Mouse (Mus musculus): ENCODE results near the gene Rab1b. TPM values are rescaled to one million over a fixed set of nuclear protein-coding genes. Genes with fewer than 3 reads are reported as not detected.

Gene Rab1b
- polyA plus RNA-seq, 1 experiment from 2014 or later = 261 TPM

DNA sequence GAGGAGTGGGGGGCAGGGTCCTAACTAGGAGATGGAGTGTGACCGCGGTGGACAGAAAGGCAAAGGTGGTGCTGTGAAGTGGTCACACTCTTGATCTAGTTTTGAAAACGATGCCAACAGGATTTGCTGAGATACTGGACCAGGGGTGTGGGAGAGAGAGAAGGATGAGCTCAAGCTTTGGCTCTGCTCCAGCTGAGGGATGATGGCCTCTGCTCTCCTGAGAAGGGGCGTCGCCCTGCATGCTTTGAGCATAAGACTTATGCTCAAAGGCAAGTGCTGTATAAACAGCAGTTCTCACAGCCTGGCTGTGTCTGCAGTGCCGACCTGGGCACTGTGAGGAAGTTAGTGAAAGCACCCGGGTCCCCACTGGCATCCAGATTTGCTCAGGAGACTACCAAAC is 41.8 kb downstream of the Rab1b start:
- H3K27me3 ChIP-seq (ENCODE audit: insufficient read depth, poor library complexity, severe bottlenecking) = peaks cover 28% of the 10 kb centered on the region
- H3K36me3 ChIP-seq = no peaks in the 10 kb centered on the region
- no peak overlapping the region for H3K4me3 ChIP-seq
- peaks cover 58% of the 10 kb centered on the region for H3K4me1 ChIP-seq
- DNase-seq (ENCODE audit: low spot score) = no peak
- H3K27ac ChIP-seq = peak overlapping the region; percentile 42
- no peaks in the 10 kb centered on the region for H3K9me3 ChIP-seq
- 65% methylated on average over 7 of the region's 7 CpGs for WGBS

DNA sequence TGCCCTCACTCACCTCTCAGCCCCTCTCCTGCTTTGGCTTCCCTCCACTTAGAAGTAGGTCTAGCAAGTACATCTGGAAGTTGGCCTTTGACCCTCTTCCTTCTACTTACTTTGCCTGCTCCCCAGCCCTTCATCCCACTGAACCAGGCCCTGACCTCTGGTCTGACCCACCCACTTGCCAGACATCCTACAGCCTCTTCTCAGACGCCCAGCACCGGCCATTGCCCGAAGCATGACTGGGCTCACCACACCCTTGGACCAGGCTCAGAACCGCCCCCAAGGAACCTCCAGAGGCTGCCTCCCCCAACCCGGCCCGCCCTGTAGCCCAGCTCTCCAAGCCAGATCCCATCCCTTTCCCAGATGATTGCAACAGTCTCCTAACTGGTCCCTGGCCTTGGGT is 44.4 kb downstream of the Rab1b start:
- no peak overlapping the region for H3K4me3 ChIP-seq
- 66% methylated on average over 6 of the region's 6 CpGs for WGBS
- H3K27ac ChIP-seq = 0 out of 2 replicates have a peak overlapping the region, but pooled peaks have one; percentile 2
- H3K4me1 ChIP-seq = peaks cover 57% of the 10 kb centered on the region
- H3K27me3 ChIP-seq (ENCODE audit: insufficient read depth, poor library complexity, severe bottlenecking) = peaks cover 8% of the 10 kb centered on the region
- DNase-seq (ENCODE audit: low spot score) = no peak
- H3K36me3 ChIP-seq = no peaks in the 10 kb centered on the region
- H3K9me3 ChIP-seq = no peaks in the 10 kb centered on the region

DNA sequence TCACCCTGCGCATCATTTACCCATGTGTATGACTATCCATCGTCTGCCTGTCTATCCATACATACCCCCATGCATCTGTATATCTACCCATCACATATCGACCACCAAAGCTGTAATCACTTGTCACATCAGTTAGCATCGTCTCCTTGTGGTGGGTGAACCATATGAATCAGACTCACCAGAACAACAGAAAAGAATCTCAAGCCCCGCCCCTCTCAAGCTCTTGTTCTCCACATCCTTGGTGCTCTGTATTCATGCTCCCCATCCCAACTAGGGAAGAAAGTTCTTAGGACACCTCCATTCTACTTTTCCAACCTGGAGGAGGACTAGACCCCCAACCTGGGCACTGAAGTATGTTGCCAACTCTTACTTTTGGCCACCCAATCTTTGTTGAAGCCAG is 44.8 kb downstream of the Rab1b start:
- 82% methylated on average over 5 of the region's 5 CpGs for WGBS
- 0 out of 2 replicates have a peak overlapping the region, but pooled peaks have one; percentile 2 for H3K27ac ChIP-seq
- no peak overlapping the region for H3K4me3 ChIP-seq
- H3K27me3 ChIP-seq (ENCODE audit: insufficient read depth, poor library complexity, severe bottlenecking) = peaks cover 10% of the 10 kb centered on the region; the same call in 1 of the 2 replicates
- no peaks in the 10 kb centered on the region for H3K36me3 ChIP-seq
- no peak for DNase-seq (ENCODE audit: low spot score)
- H3K9me3 ChIP-seq = no peaks in the 10 kb centered on the region
- H3K4me1 ChIP-seq = peaks cover 54% of the 10 kb centered on the region

DNA sequence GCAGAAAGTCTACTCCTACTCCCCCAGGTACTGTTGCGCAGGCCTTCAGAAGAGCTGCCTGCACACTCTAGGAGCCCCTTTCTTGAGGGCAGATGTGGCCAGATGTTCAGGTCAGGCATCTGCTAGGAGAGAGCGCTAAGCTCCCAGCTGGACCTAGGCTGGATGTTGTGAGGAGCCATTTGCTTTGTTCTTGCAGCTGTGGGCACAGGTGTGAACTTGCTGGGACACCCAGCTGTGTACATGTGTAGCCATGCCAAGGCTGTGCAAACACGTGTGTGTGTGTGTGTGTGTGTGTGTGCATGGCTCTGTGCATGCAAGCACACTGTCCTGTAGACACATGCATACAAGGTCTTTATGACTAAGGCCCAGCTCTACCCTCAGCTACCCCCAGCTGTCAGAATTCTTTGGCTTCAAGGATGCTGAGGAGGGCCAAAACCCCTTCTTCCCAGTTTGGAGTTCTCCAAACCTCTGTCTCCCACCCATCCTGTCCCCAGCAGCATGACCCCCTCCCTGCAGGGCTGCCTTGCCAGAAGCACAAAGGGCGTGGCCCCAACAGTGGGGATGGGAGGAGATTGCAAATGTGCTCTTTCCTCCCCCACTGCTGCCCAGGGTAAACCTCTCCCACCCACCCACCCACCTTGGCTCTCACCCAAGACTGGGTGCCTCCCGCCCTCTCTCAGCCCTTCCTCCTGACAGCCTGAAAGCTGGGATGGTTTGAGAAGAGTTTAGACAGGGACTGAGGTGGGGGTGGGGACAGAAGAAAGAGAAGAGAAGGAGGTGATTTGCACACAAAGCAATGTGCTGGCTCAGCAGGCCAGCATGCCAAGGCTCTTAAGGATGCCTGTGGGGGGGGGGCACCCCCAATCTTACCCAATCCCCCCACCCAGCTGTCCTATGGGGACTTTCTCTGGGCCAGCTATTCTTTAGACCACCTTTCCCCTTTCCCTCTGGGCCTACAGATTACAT is 46.2 kb downstream of the Rab1b start:
- H3K36me3 ChIP-seq = no peaks in the 10 kb centered on the region
- no peak for DNase-seq (ENCODE audit: low spot score)
- H3K27ac ChIP-seq = peak overlapping the region; percentile 85
- no peak overlapping the region for H3K4me3 ChIP-seq
- whole genome bisulfite sequencing = 40% methylated on average over 5 of the region's 5 CpGs
- peaks cover 60% of the 10 kb centered on the region for H3K4me1 ChIP-seq
- no peaks in the 10 kb centered on the region for H3K9me3 ChIP-seq
- peaks cover 10% of the 10 kb centered on the region; the same call in 1 of the 2 replicates for H3K27me3 ChIP-seq (ENCODE audit: insufficient read depth, poor library complexity, severe bottlenecking)

DNA sequence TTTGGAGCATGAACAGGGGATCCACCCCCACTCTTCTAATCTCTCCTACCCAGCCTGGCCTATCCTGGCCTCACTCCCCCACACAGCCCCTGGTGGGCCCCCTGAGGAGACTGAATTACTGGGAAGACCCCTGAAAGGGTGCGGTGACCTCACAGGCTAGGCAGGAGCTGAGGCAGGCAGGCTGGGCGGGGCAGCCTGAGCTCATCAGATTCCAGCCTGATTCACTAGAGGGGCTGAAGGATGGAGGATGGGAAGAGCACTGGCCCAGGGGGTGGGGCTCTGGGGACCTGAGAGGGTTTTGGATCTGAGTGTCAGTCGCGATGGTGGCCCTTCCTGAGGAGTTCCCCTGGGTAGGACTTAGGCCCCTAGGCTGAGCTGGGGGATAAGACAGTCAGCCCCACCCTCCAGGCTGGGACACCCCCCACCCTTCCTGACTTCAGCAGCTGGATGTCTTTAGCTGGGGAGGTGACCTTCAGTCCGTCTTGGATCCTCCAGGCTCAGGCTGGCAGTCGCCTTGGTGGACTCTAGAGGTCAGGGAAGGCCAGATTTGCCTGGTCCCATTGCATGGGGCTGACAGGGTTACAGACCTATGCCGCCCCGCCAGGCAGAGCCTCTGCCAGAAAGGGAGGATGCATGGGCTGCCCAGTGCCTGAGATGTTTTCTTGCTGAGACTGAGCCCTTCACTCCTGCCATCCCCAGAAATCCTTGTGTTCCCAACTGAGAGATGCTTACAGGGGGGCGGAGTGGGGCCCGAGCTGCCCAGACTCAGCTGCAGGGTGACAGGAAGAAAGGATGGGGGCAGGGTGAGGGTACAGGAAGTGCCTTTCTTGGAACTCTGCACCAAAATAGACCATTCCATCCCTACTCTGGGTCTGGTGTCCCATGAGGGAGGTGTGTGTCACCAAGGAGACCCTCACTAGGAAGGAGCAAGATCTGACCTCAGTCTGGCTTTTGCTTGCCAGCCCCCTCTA is 47.8 kb downstream of the Rab1b start:
- Histone ChIP-seq H3K4me1 (peaks cover 60% of the 10 kb centered on the region), H3K36me3 (no peaks in the 10 kb centered on the region), H3K27ac (peak overlapping the region; percentile 85), H3K27me3 (ENCODE audit: insufficient read depth, poor library complexity, severe bottlenecking) (peaks cover 24% of the 10 kb centered on the region), H3K4me3 (peak overlapping the region; percentile 15), H3K9me3 (no peaks in the 10 kb centered on the region)
- 9% methylated on average over 10 of the region's 10 CpGs for WGBS
- peak; percentile 84 for DNase-seq (ENCODE audit: low spot score)

DNA sequence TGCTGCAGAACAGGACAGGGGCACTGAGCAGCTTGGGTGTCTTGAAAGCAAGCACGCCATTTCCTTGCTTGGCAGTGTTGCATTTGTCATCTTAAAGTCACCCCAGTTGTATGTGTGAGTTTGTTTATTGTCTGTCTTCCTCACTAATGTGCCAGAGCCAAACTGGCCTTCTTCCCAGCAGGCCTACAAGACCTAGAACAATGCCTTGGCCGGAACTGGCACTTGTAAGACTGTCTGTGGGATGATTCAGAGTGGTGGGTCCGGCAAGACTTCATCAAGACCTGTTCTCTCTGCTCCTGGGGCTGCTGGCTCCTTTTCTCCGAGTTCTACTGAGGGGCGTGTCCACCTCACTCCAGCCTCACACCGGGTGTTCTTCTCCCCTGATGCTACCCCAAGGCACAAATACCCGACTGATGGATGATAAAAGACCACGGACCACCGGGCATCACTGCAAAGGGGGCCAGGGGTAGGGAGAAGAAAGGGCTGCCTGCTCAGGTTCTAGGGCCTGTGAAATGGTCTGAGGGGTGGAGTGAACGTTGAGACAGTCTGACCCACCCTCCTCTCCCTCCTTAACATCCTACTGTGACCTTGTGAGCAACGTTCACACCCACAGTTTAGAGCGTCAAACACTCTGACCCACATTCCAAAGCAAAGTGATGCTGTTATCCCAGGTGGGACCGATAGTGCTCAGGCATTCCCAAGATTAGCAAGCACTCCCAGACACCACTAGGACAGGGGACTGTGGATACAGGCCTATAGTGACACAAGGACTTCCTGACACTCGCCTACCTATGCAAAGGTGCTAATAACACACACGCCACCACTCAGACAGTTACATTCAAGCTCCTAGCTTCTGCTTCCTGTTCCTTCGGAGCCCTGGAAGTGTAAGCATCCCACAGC is 48.7 kb downstream of the Rab1b start:
- H3K27ac ChIP-seq = peak overlapping the region; percentile 85
- WGBS = 20% methylated on average over 16 of the region's 16 CpGs

DNA sequence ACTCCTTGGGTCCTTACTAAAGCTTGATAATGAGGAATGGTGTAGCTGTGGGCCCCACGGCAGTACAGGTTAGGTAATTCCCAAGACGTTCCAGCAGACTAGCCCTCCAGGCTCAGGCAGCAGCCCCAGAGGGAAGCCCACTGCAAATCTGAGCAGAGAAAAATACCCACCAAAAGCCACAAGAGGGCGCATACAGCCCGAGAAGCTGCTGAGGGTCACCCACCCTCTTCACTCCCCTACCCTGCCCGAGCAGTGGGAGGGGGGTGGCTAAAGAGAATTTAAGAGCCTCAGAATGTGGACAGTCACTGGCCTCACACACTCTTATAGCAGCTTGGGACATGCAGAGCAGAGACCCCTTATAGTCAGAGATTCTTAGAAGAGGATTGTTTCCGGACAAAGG is 50.6 kb downstream of the Rab1b start:
- no peak overlapping the region for H3K4me3 ChIP-seq
- H3K27ac ChIP-seq = peak overlapping the region; percentile 38; the same call in 1 of the 2 replicates
- peaks cover 52% of the 10 kb centered on the region for H3K27me3 ChIP-seq (ENCODE audit: insufficient read depth, poor library complexity, severe bottlenecking)
- no peak for DNase-seq (ENCODE audit: low spot score)
- H3K9me3 ChIP-seq = no peaks in the 10 kb centered on the region
- H3K36me3 ChIP-seq = peaks cover 8% of the 10 kb centered on the region; the same call in 1 of the 2 replicates
- peaks cover 69% of the 10 kb centered on the region for H3K4me1 ChIP-seq
- WGBS = 11% methylated on average over 6 of the region's 6 CpGs

More for the DNA sequence above, 48.7 kb downstream of the Rab1b start:
- peaks cover 62% of the 10 kb centered on the region for H3K4me1 ChIP-seq
- 0 out of 2 replicates have a peak overlapping the region, but pooled peaks have one; percentile 15 for H3K4me3 ChIP-seq
- peaks cover 5% of the 10 kb centered on the region; the same call in 1 of the 2 replicates for H3K36me3 ChIP-seq
- no peaks in the 10 kb centered on the region for H3K9me3 ChIP-seq
- H3K27me3 ChIP-seq (ENCODE audit: insufficient read depth, poor library complexity, severe bottlenecking) = peaks cover 34% of the 10 kb centered on the region
- no peak for DNase-seq (ENCODE audit: low spot score)

DNA sequence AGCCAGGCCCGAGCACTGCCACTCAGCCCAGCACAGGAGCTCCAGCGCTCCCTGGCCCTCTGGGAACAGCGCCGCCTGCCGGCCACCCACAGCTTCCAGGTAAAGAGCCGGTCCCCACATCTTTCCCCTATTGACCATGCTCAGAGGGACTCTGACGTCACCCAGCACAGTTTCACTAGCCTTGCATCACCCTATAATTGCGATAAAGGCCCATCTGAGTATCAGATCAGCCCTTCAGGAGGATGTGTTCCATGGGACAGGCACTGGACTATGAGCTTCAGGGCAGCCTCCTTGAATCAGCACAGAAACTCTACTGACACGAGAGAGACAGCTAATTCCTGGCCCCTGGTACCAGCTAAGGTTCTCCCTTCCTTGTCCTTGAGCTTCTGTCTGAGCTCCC is 53.0 kb downstream of the Rab1b start:
- DNase-seq (ENCODE audit: low spot score) = no peak
- Histone ChIP-seq H3K36me3 (peaks cover 15% of the 10 kb centered on the region), H3K4me3 (no peak overlapping the region), H3K27me3 (ENCODE audit: insufficient read depth, poor library complexity, severe bottlenecking) (peaks cover 66% of the 10 kb centered on the region), H3K9me3 (no peaks in the 10 kb centered on the region), H3K4me1 (peaks cover 69% of the 10 kb centered on the region), H3K27ac (no peak overlapping the region)
- WGBS = 23% methylated on average over 9 of the region's 9 CpGs

DNA sequence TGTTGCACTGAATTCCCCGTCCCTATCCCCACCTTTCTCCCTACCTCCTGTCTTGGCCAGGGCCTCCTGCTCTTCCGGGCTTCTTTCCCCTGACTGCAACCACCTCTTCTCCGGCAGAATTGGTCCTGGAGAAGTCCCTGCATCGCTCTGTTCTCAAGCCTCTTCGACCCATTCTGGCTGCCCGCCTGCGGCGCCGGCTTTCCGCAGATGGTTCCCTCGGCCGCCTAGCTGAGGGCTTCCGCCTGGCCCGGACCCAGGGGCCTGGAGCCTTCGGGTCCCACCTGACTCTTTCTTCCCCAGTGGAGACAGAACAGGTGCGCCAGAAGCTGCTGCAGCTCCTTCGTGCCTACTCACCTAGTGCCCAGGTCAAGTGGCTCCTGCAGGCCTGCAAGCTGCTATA is 54.0 kb downstream of the Rab1b start:
- Histone ChIP-seq H3K4me1 (peaks cover 62% of the 10 kb centered on the region), H3K27ac (no peak overlapping the region), H3K4me3 (no peak overlapping the region), H3K9me3 (no peaks in the 10 kb centered on the region), H3K27me3 (ENCODE audit: insufficient read depth, poor library complexity, severe bottlenecking) (peaks cover 66% of the 10 kb centered on the region), H3K36me3 (peaks cover 26% of the 10 kb centered on the region)
- DNase-seq (ENCODE audit: low spot score) = no peak
- 55% methylated on average over 17 of the region's 17 CpGs for WGBS

DNA sequence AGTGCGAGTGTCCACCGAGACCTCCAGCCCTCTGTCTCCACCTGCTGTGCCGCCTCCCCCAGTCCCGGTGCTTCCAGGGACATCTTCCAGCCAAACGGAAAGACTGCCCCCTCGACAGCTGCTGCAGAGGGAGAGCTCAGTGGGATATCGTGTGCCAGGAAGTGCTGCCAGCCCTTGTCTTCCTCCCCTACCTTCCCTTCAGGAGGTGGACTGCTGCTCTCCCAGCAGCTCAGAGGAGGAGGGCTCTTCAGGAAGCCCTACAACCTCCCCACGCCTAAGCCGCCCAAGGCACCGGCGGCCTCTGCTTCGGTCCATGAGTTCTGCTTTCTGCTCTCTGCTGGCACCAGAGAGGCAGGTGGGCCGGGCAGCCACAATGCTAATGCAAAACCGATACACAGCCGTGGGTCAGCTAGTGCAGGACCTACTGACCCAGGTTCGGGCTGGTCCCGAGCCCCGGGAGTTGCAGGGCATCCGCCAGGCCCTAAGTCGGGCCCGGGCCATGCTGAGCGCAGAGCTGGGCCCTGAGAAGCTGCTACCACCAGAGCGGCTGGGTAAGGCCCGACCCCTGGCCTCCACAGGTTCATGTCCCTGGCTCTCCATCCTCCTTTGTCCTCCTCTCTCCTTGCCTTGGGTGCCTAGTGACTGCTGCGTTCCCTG is 54.6 kb downstream of the Rab1b start:
- no peak for DNase-seq (ENCODE audit: low spot score)
- Histone ChIP-seq H3K27me3 (ENCODE audit: insufficient read depth, poor library complexity, severe bottlenecking) (peaks cover 62% of the 10 kb centered on the region), H3K4me1 (peaks cover 59% of the 10 kb centered on the region), H3K36me3 (peaks cover 31% of the 10 kb centered on the region), H3K27ac (peak overlapping the region; percentile 76; the same call in 1 of the 2 replicates), H3K9me3 (no peaks in the 10 kb centered on the region), H3K4me3 (peak overlapping the region; percentile 49)
- WGBS = 18% methylated on average over 25 of the region's 25 CpGs

DNA sequence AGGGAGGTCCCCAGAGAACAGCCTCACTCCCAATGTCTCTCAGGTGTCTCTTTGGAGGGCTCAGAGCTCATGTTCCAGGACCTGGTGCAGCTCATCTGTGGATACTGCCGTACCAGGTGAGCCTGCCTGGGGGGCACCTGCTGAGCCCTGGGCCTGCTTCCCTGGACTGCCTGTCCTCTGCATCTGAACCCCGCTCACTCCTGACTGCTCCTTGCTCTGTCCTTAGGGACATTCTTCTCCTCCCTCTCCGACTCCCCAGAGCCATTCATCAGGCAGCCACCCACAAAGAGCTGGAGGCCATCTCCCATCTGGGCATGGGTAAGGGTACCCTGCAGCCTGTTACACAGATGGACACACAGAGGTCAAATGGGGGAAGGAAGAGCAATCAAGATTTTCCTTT is 55.4 kb downstream of the Rab1b start:
- peak overlapping the region; percentile 49 for H3K4me3 ChIP-seq
- H3K36me3 ChIP-seq = peaks cover 39% of the 10 kb centered on the region
- H3K27me3 ChIP-seq (ENCODE audit: insufficient read depth, poor library complexity, severe bottlenecking) = peaks cover 57% of the 10 kb centered on the region
- peak overlapping the region; percentile 76 for H3K27ac ChIP-seq
- H3K4me1 ChIP-seq = peaks cover 52% of the 10 kb centered on the region
- WGBS = 36% methylated on average over 3 of the region's 3 CpGs
- DNase-seq (ENCODE audit: low spot score) = no peak
- H3K9me3 ChIP-seq = no peaks in the 10 kb centered on the region
